Mouse (Mus musculus) forebrain, embryonic 11.5 days (tissue): ENCODE data around the gene Zmynd8. TPM values are rescaled to one million over a fixed set of nuclear protein-coding genes. Genes with fewer than 3 reads are reported as not detected.

Experiments used
- ATAC-seq: fragments of 200-750 bp; cut with Nextera tagmentation; replicated peaks from 2 replicates; pipeline ENCODE4 v1.8.0; 2017; ENCODE audit warnings: moderate TSS enrichment; ENCODE audit not compliant: low FRiP score
- DNase-seq: peaks from one replicate; pipeline ENCODE4 v3.0.0-alpha.2; 2017; ENCODE audit warnings: low spot score
- H3K27ac ChIP-seq: fragments of 300-500 bp; sonication (generic); 2 replicates; pipeline ENCODE4 v1.5.1; 2014; ENCODE audit warnings: low read depth, low read length
- H3K27me3 ChIP-seq: fragments of 300-500 bp; sonication (generic); 2 replicates; pipeline ENCODE4 v1.6.1; 2014; ENCODE audit warnings: mild to moderate bottlenecking, low read length, mixed read lengths; ENCODE audit not compliant: control insufficient read depth, insufficient read depth
- H3K36me3 ChIP-seq: fragments of 300-500 bp; sonication (generic); 2 replicates; pipeline ENCODE4 v1.6.1; 2014; ENCODE audit warnings: mild to moderate bottlenecking, low read length, moderate library complexity, mixed read lengths; ENCODE audit not compliant: control insufficient read depth, insufficient read depth
- H3K4me1 ChIP-seq: fragments of 300-500 bp; sonication (generic); replicated peaks from 2 replicates; pipeline ENCODE4 v1.6.1; 2014; ENCODE audit warnings: low read length, mixed read lengths; ENCODE audit not compliant: control insufficient read depth, insufficient read depth
- H3K4me2 ChIP-seq: fragments of 300-500 bp; sonication (generic); 2 replicates; pipeline ENCODE4 v1.6.1; 2014; ENCODE audit warnings: low read depth, mild to moderate bottlenecking, low read length, moderate library complexity, mixed read lengths; ENCODE audit not compliant: severe bottlenecking
- H3K4me3 ChIP-seq: fragments of 300-500 bp; sonication (generic); 2 replicates; pipeline ENCODE4 v1.5.1; 2014; ENCODE audit warnings: low read depth, low read length
- H3K9ac ChIP-seq: fragments of 300-500 bp; sonication (generic); 2 replicates; pipeline ENCODE4 v1.6.1; 2014; ENCODE audit warnings: low read length
- H3K9me3 ChIP-seq: fragments of 300-500 bp; sonication (generic); 2 replicates; pipeline ENCODE4 v1.6.1; 2016; ENCODE audit warnings: low read length, mixed read lengths; ENCODE audit not compliant: control insufficient read depth
- WGBS: fragments of 180-500 bp; shearing (Covaris S2); extraction: QIAGEN DNeasy Blood & Tissue Kit; methylation state at CpG from one replicate; pipeline ENCODE4 v1.1.7; 2014; 5-methylcytosine and 5-hydroxymethylcytosine counted together
- polyA plus RNA-seq: library from polyadenylated mRNA; unstranded; fragments of >200 nt; fragmentation: Nextera tagmentation; extraction: Ambion mirVana; gene quantifications from 2 replicates; pipeline ENCODE4 v1.2.1, GENCODE M21; 2014

Zmynd8 gene
- polyA plus RNA-seq, 1 experiment from 2014 or later, result 61.5 TPM

DNA sequence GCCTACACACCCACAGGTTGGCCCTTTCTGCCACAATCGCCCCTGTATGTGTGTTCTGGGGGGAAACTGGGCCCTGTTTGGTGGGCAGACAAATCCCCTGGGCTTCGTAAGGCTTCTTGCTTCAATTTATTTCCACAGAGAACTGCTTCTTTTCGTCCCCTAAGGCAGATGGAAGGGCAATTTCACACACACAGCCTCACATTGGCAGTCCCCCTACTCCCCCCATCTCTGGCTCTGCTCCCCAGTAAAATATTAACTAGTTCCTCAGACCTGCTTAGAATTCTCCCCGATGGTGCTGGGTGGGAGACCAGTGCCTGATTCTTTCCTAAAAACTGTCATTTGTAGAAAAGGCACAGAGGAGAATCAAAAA, 12.9 kb downstream of the Zmynd8 start:
- DNase-seq (no peak), ATAC-seq (no peak)
- H3K4me1 ChIP-seq, result peaks cover 73% of the 10 kb centered on the region
- WGBS, result 28% methylated on average over 4 of the region's 4 CpGs
- H3K27ac ChIP-seq, result peak overlapping the region; percentile 100
- H3K27me3 ChIP-seq, result no peaks in the 10 kb centered on the region
- no peak overlapping the region for H3K4me3 ChIP-seq
- no peaks in the 10 kb centered on the region for H3K9me3 ChIP-seq
- no peak overlapping the region for H3K4me2 ChIP-seq
- no peaks in the 10 kb centered on the region for H3K36me3 ChIP-seq
- peak overlapping the region; percentile 84 for H3K9ac ChIP-seq

DNA sequence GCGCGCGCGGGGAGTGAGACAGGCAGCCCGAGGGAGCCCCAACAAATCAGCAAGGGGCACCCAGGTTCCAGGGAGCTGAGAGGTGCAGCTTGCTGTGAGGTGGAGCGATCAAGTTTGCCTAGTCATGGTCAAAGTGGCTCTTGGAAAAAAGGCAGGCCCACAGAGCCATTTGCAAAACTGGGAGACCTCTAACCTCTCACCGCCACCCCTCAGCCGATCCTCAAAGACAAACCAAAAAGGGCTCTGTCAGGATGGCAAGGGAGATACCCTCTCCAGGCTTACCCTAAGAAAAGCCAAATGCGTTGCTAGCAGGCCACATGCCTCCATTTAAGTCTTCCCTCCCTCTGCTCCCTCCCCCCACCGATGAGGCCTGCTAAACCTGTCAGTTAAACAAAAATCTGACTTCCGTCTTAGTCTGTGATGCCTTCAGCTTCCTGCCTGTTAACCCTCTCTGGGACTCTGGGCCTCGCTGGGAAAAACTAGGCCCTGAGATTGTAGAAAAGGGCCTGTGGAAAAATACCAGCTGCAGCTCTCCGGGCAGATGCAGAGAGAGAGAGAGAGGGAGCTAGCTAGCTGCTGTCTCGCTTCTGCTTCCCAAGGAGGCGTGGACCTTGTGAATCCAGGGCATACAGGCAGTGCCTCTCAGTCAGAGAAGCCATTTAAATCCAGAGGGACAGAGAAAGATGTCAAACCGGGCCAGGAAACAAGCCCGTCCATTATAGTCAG, 13.4 kb downstream of the Zmynd8 start:
- Histone ChIP-seq H3K4me1 (peaks cover 77% of the 10 kb centered on the region), H3K4me2 (peak overlapping the region; percentile 72; the same call in 1 of the 2 replicates), H3K27ac (peak overlapping the region; percentile 100), H3K36me3 (no peaks in the 10 kb centered on the region), H3K9ac (peak overlapping the region; percentile 84), H3K9me3 (no peaks in the 10 kb centered on the region), H3K4me3 (no peak overlapping the region), H3K27me3 (no peaks in the 10 kb centered on the region)
- WGBS, result 6% methylated on average over 16 of the region's 17 CpGs
- DNase-seq (peak; percentile 73), ATAC-seq (no peak)

DNA sequence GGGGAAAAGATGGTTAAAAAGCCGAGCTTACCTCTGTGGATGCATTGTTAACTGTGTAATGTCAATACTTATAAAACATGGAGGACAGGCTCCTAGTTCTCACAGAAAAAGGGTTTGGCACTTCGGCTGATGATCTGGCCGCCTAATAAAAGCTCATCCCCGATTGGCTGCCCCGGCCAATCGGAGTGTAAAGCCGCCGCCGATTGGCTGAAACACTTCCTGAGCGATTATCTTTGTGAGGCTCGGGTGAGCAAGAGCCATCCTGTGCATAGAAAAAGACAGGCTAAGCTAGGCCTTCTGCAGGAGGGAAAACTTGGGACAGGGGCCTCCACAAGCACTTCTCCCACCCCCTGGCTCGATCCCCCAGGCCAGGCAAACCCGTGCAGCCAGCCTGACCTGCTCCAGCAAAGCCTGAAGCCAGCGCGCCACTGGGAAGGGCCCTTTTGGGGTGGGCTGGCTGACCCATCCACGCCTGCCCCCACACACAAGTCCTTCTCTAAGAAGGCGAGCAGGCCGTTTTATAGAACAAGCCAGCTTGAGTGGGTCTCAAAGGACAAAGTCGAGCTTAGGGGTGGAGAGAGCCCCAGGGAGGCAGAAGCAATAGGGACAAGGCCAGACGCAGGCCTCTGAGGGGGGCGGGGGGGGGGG, 14.1 kb downstream of the Zmynd8 start:
- 2% methylated on average over 21 of the region's 21 CpGs for WGBS

GRCm38 (mm10) chr2:165883846-165884576, 14.8 kb downstream of the Zmynd8 start:
- peak overlapping the region; percentile 25 for H3K4me3 ChIP-seq
- H3K9me3 ChIP-seq, result no peaks in the 10 kb centered on the region
- H3K36me3 ChIP-seq, result no peaks in the 10 kb centered on the region
- DNase-seq (peak; percentile 60), ATAC-seq (no peak)
- no peaks in the 10 kb centered on the region for H3K27me3 ChIP-seq
- peaks cover 90% of the 10 kb centered on the region for H3K4me1 ChIP-seq
- peak overlapping the region; percentile 100 for H3K27ac ChIP-seq
- peak overlapping the region; percentile 84 for H3K9ac ChIP-seq
- 17% methylated on average over 11 of the region's 11 CpGs for WGBS
- peak overlapping the region; percentile 72 for H3K4me2 ChIP-seq

More for the DNA sequence above, 14.1 kb downstream of the Zmynd8 start:
- DNase-seq, result peak; percentile 97
- Histone ChIP-seq H3K36me3 (no peaks in the 10 kb centered on the region), H3K9ac (peak overlapping the region; percentile 84), H3K4me2 (peak overlapping the region; percentile 72), H3K9me3 (no peaks in the 10 kb centered on the region), H3K27ac (peak overlapping the region; percentile 100), H3K4me3 (peak overlapping the region; percentile 25), H3K4me1 (peaks cover 83% of the 10 kb centered on the region), H3K27me3 (no peaks in the 10 kb centered on the region)
- ATAC-seq, result peak; percentile 50

GRCm38 (mm10) chr2:165883006-165883405, 15.8 kb downstream of the Zmynd8 start:
- H3K4me2 ChIP-seq, result peak overlapping the region; percentile 72
- H3K27me3 ChIP-seq, result no peaks in the 10 kb centered on the region
- H3K9ac ChIP-seq, result peak overlapping the region; percentile 84
- ATAC-seq, result no peak
- H3K9me3 ChIP-seq, result no peaks in the 10 kb centered on the region
- H3K27ac ChIP-seq, result peak overlapping the region; percentile 100
- no peak for DNase-seq
- H3K4me3 ChIP-seq, result peak overlapping the region; percentile 25
- peaks cover 87% of the 10 kb centered on the region for H3K4me1 ChIP-seq
- WGBS, result 18% methylated on average over 6 of the region's 6 CpGs
- H3K36me3 ChIP-seq, result no peaks in the 10 kb centered on the region

GRCm38 (mm10) chr2:165881585-165882431, 17.0 kb downstream of the Zmynd8 start:
- DNase-seq, result peak; percentile 77
- no peak for ATAC-seq
- Histone ChIP-seq H3K27ac (peak overlapping the region; percentile 100), H3K4me2 (peak overlapping the region; percentile 72), H3K4me3 (no peak overlapping the region; the same call in 1 of the 2 replicates), H3K9me3 (no peaks in the 10 kb centered on the region), H3K4me1 (peaks cover 84% of the 10 kb centered on the region), H3K9ac (peak overlapping the region; percentile 84), H3K36me3 (no peaks in the 10 kb centered on the region), H3K27me3 (no peaks in the 10 kb centered on the region)
- WGBS, result 8% methylated on average over 12 of the region's 13 CpGs

- 0 out of 2 replicates have a peak overlapping the region, but pooled peaks have one; percentile 3 for H3K4me3 ChIP-seq
- peak overlapping the region; percentile 72 for H3K4me2 ChIP-seq
- H3K36me3 ChIP-seq, result no peaks in the 10 kb centered on the region; the same call in 1 of the 2 replicates
- H3K4me1 ChIP-seq, result peaks cover 84% of the 10 kb centered on the region
- H3K27me3 ChIP-seq, result no peaks in the 10 kb centered on the region
- no peak for ATAC-seq
- 3% methylated on average over 3 of the region's 3 CpGs for WGBS
- H3K9me3 ChIP-seq, result no peaks in the 10 kb centered on the region
- H3K9ac ChIP-seq, result peak overlapping the region; percentile 68; the same call in 1 of the 2 replicates
- no peak for DNase-seq
- peak overlapping the region; percentile 100 for H3K27ac ChIP-seq
Measured at GRCm38 (mm10) chr2:165881220-165881584, 17.6 kb downstream of the Zmynd8 start.
